Mouse (Mus musculus) neural tube, embryonic 13.5 days (tissue): ENCODE results near the gene Nhp2. TPM values are rescaled to one million over a fixed set of nuclear protein-coding genes. Genes with fewer than 3 reads are reported as not detected.

Source experiments
- ATAC-seq: fragments of 200-750 bp; cut with Nextera tagmentation; 2 replicates; pipeline ENCODE4 v1.8.0; 2017; ENCODE audit warnings: low read depth, mild to moderate bottlenecking, moderate TSS enrichment, moderate library complexity
- H3K27ac ChIP-seq: fragments of 300-500 bp; sonication (generic); replicated peaks from 2 replicates; pipeline ENCODE4 v1.5.1; 2015; ENCODE audit warnings: moderate library complexity, mild to moderate bottlenecking, inconsistent platforms
- H3K27me3 ChIP-seq: fragments of 300-500 bp; sonication (generic); 2 replicates; pipeline ENCODE4 v1.6.1; 2015; ENCODE audit warnings: mild to moderate bottlenecking, inconsistent platforms
- H3K36me3 ChIP-seq: fragments of 300-500 bp; sonication (generic); 2 replicates; pipeline ENCODE4 v1.6.1; 2015; ENCODE audit warnings: mild to moderate bottlenecking, inconsistent platforms
- H3K4me1 ChIP-seq: fragments of 300-500 bp; sonication (generic); replicated peaks from 2 replicates; pipeline ENCODE4 v1.6.1; 2015; ENCODE audit warnings: inconsistent platforms
- H3K4me2 ChIP-seq: fragments of 300-500 bp; sonication (generic); 2 replicates; pipeline ENCODE4 v1.6.1; 2015; ENCODE audit warnings: inconsistent platforms, mild to moderate bottlenecking, moderate library complexity
- H3K4me3 ChIP-seq: fragments of 300-500 bp; sonication (generic); 2 replicates; pipeline ENCODE4 v1.5.1; 2015; ENCODE audit warnings: mild to moderate bottlenecking, inconsistent platforms
- H3K9ac ChIP-seq: fragments of 300-500 bp; sonication (generic); 2 replicates; pipeline ENCODE4 v1.6.1; 2015; ENCODE audit warnings: moderate library complexity, mild to moderate bottlenecking, inconsistent platforms
- H3K9me3 ChIP-seq: fragments of 300-500 bp; sonication (generic); 2 replicates; pipeline ENCODE4 v1.6.1; 2016; ENCODE audit warnings: inconsistent platforms
- WGBS: fragments of 180-500 bp; shearing (Covaris S2); methylation state at CpG from one replicate; pipeline ENCODE4 v1.1.7; 2015; 5-methylcytosine and 5-hydroxymethylcytosine counted together
- polyA plus RNA-seq: library from polyadenylated mRNA; unstranded; fragments of >200 nt; fragmentation: Nextera tagmentation; extraction: Ambion mirVana; gene quantifications from 2 replicates; pipeline ENCODE4 v1.2.1, GENCODE M21; 2015

Gene Nhp2
- polyA plus RNA-seq, 1 experiment from 2014 or later = 106 TPM

GRCm38 (mm10) chr11:51591168-51591567 lies 28.4 kb upstream of the Nhp2 start:
- Histone ChIP-seq H3K4me1 (peaks cover 4% of the 10 kb centered on the region; the same call in 1 of the 2 replicates), H3K4me2 (no peak overlapping the region), H3K9me3 (no peaks in the 10 kb centered on the region), H3K27ac (no peak overlapping the region), H3K36me3 (peaks cover 97% of the 10 kb centered on the region), H3K4me3 (no peak overlapping the region), H3K9ac (no peak overlapping the region), H3K27me3 (no peaks in the 10 kb centered on the region)
- ATAC-seq = no peak
- WGBS = 85% methylated on average over 7 of the region's 7 CpGs

DNA sequence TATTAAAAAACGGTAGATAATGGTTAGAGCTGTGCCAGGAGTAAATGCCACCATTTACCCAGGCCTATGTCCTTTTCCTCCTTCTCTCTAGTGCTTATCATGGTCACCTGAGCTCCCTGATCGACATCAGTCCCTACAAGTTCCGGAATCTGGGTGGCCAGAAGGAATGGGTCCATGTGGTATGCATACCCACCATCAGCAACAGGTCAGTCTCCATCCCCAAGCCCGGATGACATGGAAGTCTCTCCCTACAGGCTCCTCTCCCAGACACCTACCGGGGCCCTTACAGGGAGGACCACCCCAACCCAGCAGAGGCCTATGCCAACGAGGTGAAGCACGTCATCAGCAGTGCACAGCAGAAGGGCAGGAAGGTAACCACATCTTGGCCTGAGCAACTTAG lies 27.6 kb upstream of the Nhp2 start:
- Histone ChIP-seq H3K9ac (no peak overlapping the region), H3K27ac (no peak overlapping the region), H3K9me3 (no peaks in the 10 kb centered on the region), H3K36me3 (peaks cover 97% of the 10 kb centered on the region), H3K4me2 (no peak overlapping the region), H3K4me3 (no peak overlapping the region), H3K4me1 (no peaks in the 10 kb centered on the region), H3K27me3 (no peaks in the 10 kb centered on the region)
- WGBS = 91% methylated on average over 7 of the region's 7 CpGs
- no peak for ATAC-seq

GRCm38 (mm10) chr11:51593368-51593767 lies 26.2 kb upstream of the Nhp2 start:
- Histone ChIP-seq H3K4me2 (no peak overlapping the region), H3K9me3 (no peaks in the 10 kb centered on the region), H3K27me3 (no peaks in the 10 kb centered on the region), H3K36me3 (peaks cover 97% of the 10 kb centered on the region), H3K9ac (no peak overlapping the region), H3K4me1 (no peaks in the 10 kb centered on the region), H3K4me3 (no peak overlapping the region), H3K27ac (no peak overlapping the region)
- WGBS = 91% methylated on average over 4 of the region's 4 CpGs
- no peak for ATAC-seq

GRCm38 (mm10) chr11:51593849-51594248 lies 25.7 kb upstream of the Nhp2 start:
- no peaks in the 10 kb centered on the region for H3K4me1 ChIP-seq
- H3K27ac ChIP-seq = no peak overlapping the region
- peaks cover 97% of the 10 kb centered on the region for H3K36me3 ChIP-seq
- no peak overlapping the region for H3K9ac ChIP-seq
- no peak overlapping the region for H3K4me3 ChIP-seq
- H3K9me3 ChIP-seq = no peaks in the 10 kb centered on the region
- no peaks in the 10 kb centered on the region for H3K27me3 ChIP-seq
- WGBS = 95% methylated on average over 6 of the region's 6 CpGs
- 0 out of 2 replicates have a peak, but pooled peaks have one; percentile 4 for ATAC-seq
- no peak overlapping the region for H3K4me2 ChIP-seq

GRCm38 (mm10) chr11:51594715-51595350 lies 24.7 kb upstream of the Nhp2 start:
- no peaks in the 10 kb centered on the region for H3K4me1 ChIP-seq

GRCm38 (mm10) chr11:51595459-51596083 lies 24.0 kb upstream of the Nhp2 start:
- Histone ChIP-seq H3K27me3 (no peaks in the 10 kb centered on the region), H3K4me1 (no peaks in the 10 kb centered on the region), H3K36me3 (peaks cover 98% of the 10 kb centered on the region), H3K4me3 (no peak overlapping the region), H3K4me2 (no peak overlapping the region), H3K27ac (no peak overlapping the region), H3K9ac (no peak overlapping the region), H3K9me3 (no peaks in the 10 kb centered on the region)
- WGBS = 95% methylated on average over 1 of the region's 1 CpGs
- ATAC-seq = no peak

More at GRCm38 (mm10) chr11:51594715-51595350, 24.7 kb upstream of the Nhp2 start:
- H3K9me3 ChIP-seq = no peaks in the 10 kb centered on the region
- no peak overlapping the region for H3K9ac ChIP-seq
- H3K36me3 ChIP-seq = peaks cover 97% of the 10 kb centered on the region
- H3K4me2 ChIP-seq = no peak overlapping the region
- no peak for ATAC-seq
- no peak overlapping the region for H3K27ac ChIP-seq
- H3K27me3 ChIP-seq = no peaks in the 10 kb centered on the region
- H3K4me3 ChIP-seq = no peak overlapping the region
- 77% methylated on average over 3 of the region's 3 CpGs for WGBS

DNA sequence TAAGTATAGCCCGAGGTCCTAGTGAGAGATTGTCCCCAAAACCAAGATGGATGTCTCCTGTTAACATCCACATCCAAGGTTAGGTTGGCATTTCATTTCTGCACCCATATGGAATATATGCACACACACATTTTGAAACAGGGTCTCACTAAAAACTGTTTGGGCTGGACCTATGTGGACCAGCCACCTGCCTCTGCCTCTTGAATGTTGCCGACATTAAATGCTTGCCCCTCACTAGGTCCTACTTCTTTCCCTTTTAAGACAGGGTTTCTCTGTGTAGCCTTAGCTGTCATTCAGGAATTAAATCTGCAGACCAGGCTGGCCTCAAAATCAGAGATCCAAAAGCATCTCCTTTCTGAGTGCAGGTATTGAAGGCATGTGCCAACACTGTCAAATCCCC lies 22.0 kb upstream of the Nhp2 start:
- WGBS = 80% methylated on average over 2 of the region's 2 CpGs
- H3K36me3 ChIP-seq = peaks cover 98% of the 10 kb centered on the region

GRCm38 (mm10) chr11:51602253-51602652 lies 17.3 kb upstream of the Nhp2 start:
- Histone ChIP-seq H3K9ac (peak overlapping the region; percentile 6; the same call in 1 of the 2 replicates), H3K4me3 (no peak overlapping the region), H3K9me3 (no peaks in the 10 kb centered on the region), H3K4me1 (peaks cover 49% of the 10 kb centered on the region), H3K27me3 (no peaks in the 10 kb centered on the region), H3K4me2 (no peak overlapping the region), H3K36me3 (peaks cover 76% of the 10 kb centered on the region), H3K27ac (no peak overlapping the region)
- ATAC-seq = no peak
- WGBS = 98% methylated on average over 3 of the region's 3 CpGs

More for the DNA sequence above, 22.0 kb upstream of the Nhp2 start:
- Histone ChIP-seq H3K9ac (no peak overlapping the region), H3K4me1 (peaks cover 17% of the 10 kb centered on the region), H3K4me2 (no peak overlapping the region), H3K9me3 (no peaks in the 10 kb centered on the region), H3K27me3 (no peaks in the 10 kb centered on the region), H3K27ac (no peak overlapping the region), H3K4me3 (no peak overlapping the region)
- no peak for ATAC-seq

DNA sequence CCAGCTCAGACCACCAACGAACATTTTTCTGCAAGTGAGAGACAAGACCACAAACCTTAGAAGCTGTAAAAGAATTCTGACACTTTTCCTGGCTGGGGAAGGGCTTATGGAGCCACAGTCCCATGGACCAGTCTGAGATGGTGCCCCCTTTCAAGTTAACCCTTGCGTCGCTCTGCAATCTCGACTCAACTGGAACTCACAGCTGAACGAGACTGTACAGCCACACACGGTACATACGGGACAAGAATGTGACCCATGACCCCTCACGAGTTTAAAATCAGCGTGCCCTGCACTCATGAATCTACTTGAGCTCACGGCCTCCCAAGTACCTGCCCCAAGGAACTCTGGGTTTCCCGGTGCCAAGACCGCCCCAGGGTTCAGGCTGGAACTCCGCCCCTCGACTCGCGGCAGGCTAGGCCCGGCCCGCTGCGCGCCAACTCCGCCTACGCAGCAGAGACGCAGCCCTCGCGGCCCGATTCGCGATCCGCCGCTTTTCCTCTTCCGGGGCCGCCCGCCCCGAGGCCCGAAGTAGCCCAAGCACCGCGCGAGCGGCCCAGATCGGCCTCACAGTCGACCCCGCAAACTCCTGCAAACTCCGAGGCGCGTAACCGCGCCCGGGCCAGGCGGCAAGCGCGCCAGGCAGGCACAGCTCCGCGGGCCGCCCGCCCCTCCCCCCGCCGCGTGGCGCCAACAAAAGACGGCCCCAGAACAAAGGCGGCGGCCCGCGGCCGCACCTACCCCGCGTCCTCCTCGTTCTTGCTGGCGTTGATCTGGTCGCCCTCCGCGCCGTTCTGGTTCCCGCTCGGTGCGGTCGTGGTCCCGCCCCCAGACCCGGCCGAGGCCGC lies 13.7 kb upstream of the Nhp2 start:
- peak overlapping the region; percentile 93 for H3K4me3 ChIP-seq
- under 1% methylated on average over 79 of the region's 81 CpGs for WGBS
- H3K36me3 ChIP-seq = peaks cover 41% of the 10 kb centered on the region
- no peaks in the 10 kb centered on the region for H3K9me3 ChIP-seq
- H3K27ac ChIP-seq = peak overlapping the region; percentile 96
- peak; percentile 56 for ATAC-seq
- peak overlapping the region; percentile 100 for H3K9ac ChIP-seq
- H3K27me3 ChIP-seq = no peaks in the 10 kb centered on the region
- H3K4me2 ChIP-seq = peak overlapping the region; percentile 98
- peaks cover 53% of the 10 kb centered on the region for H3K4me1 ChIP-seq

- WGBS = under 1% methylated on average over 91 of the region's 91 CpGs
- peak within 1 kb of the TSS; percentile 100 for H3K9ac ChIP-seq
- ATAC-seq = peak; percentile 96
These were observed 13.0 kb upstream of the Nhp2 start, which contains the start of gene Hnrnpab for GRCm38 (mm10) chr11:51606447-51607095. Gene Hnrnpab, minus strand, starts transcription at chr11:51606847.

DNA sequence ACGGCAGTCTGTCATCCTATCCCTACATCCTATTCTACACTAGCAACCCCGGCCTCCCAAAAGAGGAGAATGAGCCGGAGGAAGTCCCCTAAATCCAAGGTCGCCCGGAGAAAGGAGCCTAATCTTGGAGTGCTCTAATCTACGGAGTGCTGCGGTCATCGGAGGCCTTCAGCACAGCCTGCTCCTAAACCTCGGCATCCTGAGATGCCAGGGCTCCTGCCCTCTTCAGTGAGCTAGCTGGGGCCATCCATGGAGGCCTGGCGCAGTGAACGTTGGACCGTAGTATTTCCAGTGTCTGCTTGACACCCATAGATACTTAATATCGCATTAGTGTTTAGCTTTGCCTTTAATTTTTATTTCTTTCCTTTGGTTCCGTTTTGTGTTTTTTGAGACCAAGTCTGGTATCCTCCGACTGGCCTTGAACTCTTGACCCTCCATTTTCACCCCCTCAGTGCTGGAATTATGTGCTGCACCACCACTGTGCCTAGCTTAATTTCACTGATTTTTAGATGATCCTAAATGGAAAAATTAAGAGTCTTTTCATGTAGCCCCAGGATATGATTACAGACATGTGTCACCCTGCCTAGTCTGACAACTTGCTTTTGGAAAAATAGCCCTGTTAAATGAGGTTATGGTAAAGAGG lies 12.3 kb upstream of the Nhp2 start:
- 11% methylated on average over 15 of the region's 15 CpGs for WGBS
- Histone ChIP-seq H3K9me3 (no peaks in the 10 kb centered on the region), H3K27ac (peak overlapping the region; percentile 93), H3K4me3 (peak overlapping the region; percentile 93), H3K9ac (peak overlapping the region; percentile 100), H3K27me3 (no peaks in the 10 kb centered on the region), H3K36me3 (peaks cover 27% of the 10 kb centered on the region), H3K4me1 (peaks cover 40% of the 10 kb centered on the region), H3K4me2 (peak overlapping the region; percentile 76)
- ATAC-seq = peak; percentile 66

More at GRCm38 (mm10) chr11:51606447-51607095, 13.0 kb upstream of the Nhp2 start, which contains the start of gene Hnrnpab:
- Histone ChIP-seq H3K4me2 (peak within 1 kb of the TSS; percentile 98), H3K9me3 (no peaks in the 10 kb centered on the region), H3K36me3 (peaks cover 33% of the 10 kb centered on the region), H3K27me3 (no peaks in the 10 kb centered on the region), H3K4me3 (peak within 1 kb of the TSS; percentile 93), H3K4me1 (peaks cover 46% of the 10 kb centered on the region), H3K27ac (peak within 1 kb of the TSS; percentile 96)
